Mouse (Mus musculus) limb, embryonic 14.5 days (tissue): ENCODE results near the gene 2510009E07Rik. TPM values are rescaled to one million over a fixed set of nuclear protein-coding genes. Genes with fewer than 3 reads are reported as not detected.

Experiments
- ATAC-seq: fragments of 200-750 bp; cut with Nextera tagmentation; 2 replicates; pipeline ENCODE4 v1.8.0; 2017; ENCODE audit warnings: low read depth, moderate number of reproducible peaks, moderate TSS enrichment; ENCODE audit not compliant: low FRiP score
- DNase-seq: peaks from one replicate; pipeline ENCODE4 v3.0.0-alpha.2; 2015; ENCODE audit warnings: low spot score
- H3K27ac ChIP-seq: fragments of 300-500 bp; sonication (generic); replicated peaks from 2 replicates; pipeline ENCODE4 v1.5.1; 2014; ENCODE audit warnings: low read depth, mild to moderate bottlenecking, low read length, moderate library complexity, mixed read lengths
- H3K27me3 ChIP-seq: fragments of 300-500 bp; sonication (generic); 2 replicates; pipeline ENCODE4 v1.6.1; 2014; ENCODE audit warnings: low read length, mixed read lengths; ENCODE audit not compliant: control insufficient read depth, insufficient read depth
- H3K36me3 ChIP-seq: fragments of 300-500 bp; sonication (generic); 2 replicates; pipeline ENCODE4 v1.6.1; 2014; ENCODE audit warnings: mild to moderate bottlenecking, low read length, moderate library complexity, mixed read lengths; ENCODE audit not compliant: control insufficient read depth, insufficient read depth
- H3K4me1 ChIP-seq: fragments of 300-500 bp; sonication (generic); 2 replicates; pipeline ENCODE4 v1.6.1; 2014; ENCODE audit warnings: antibody characterized with exemption, low read length, mixed read lengths; ENCODE audit not compliant: control insufficient read depth, insufficient read depth
- H3K4me2 ChIP-seq: fragments of 300-500 bp; sonication (generic); replicated peaks from 2 replicates; pipeline ENCODE4 v1.6.1; 2014; ENCODE audit warnings: low read depth, mild to moderate bottlenecking, low read length, moderate library complexity; ENCODE audit not compliant: severe bottlenecking
- H3K4me3 ChIP-seq: fragments of 300-500 bp; sonication (generic); replicated peaks from 2 replicates; pipeline ENCODE4 v1.5.1; 2014; ENCODE audit warnings: low read length
- H3K9ac ChIP-seq: fragments of 300-500 bp; sonication (generic); 2 replicates; pipeline ENCODE4 v1.6.1; 2014; ENCODE audit warnings: mild to moderate bottlenecking, low read depth, low read length, moderate library complexity; ENCODE audit not compliant: severe bottlenecking
- H3K9me3 ChIP-seq: fragments of 300-500 bp; sonication (generic); 2 replicates; pipeline ENCODE4 v1.6.1; 2016; ENCODE audit warnings: low read length; ENCODE audit not compliant: control insufficient read depth
- POLR2A ChIP-seq: fragments of 200-500 bp; IDR thresholded peaks from 2 replicates; pipeline ENCODE4 v1.8.0; 2012; ENCODE audit warnings: inconsistent platforms, mild to moderate bottlenecking, moderate library complexity, borderline replicate concordance; ENCODE audit not compliant: insufficient read depth, insufficient read length; ENCODE audit errors: extremely low read depth
- WGBS: fragments of 180-500 bp; shearing (Covaris S2); extraction: QIAGEN DNeasy Blood & Tissue Kit; methylation state at CpG from one replicate; pipeline ENCODE4 v1.1.7; 2014; 5-methylcytosine and 5-hydroxymethylcytosine counted together
- polyA plus RNA-seq, 2 experiments: library from polyadenylated mRNA; depleted of rRNA in 1 of 2; stranded (reverse) in 1 of 2; unstranded in 1 of 2; fragments of >200 nt; fragmentation: Nextera tagmentation in 1 of 2; extraction: Ambion mirVana in 1 of 2; gene quantifications; 2 replicates each; pipeline versions ENCODE4 v1.2.1 to v1.2.3; 2012 to 2014

Gene 2510009E07Rik
- polyA plus RNA-seq, 2 experiments = 23.6 to 26.3 TPM

DNA sequence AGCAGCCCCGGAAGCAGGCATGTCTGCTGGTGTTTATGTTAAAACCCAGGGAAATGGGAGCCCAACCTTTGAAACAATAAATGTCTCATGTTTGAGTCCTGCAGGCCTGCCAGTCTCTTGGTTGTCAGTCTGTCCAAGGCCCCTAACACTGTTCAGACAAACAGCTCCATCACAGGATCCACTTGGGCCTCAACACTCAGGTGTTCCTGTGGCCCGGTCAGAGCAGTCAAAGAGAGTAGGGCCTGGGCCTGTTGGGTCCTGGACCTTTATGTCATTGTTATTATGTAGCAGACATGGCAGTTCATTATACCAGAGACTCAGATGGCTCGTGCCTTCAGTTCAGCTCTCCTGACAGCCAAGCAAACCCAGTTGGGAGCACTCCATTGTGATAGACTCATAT, 49.9 kb downstream of the 2510009E07Rik start:
- H3K9ac ChIP-seq = peak overlapping the region; percentile 36; the same call in 1 of the 2 replicates
- no peaks in the 10 kb centered on the region for H3K27me3 ChIP-seq
- H3K4me2 ChIP-seq = peak overlapping the region; percentile 30; the same call in 1 of the 2 replicates
- no peak for ATAC-seq
- H3K27ac ChIP-seq = peak overlapping the region; percentile 72
- H3K4me1 ChIP-seq = peaks cover 8% of the 10 kb centered on the region; the same call in 1 of the 2 replicates
- no peak for TF ChIP-seq POLR2A
- 74% methylated on average over 3 of the region's 3 CpGs for WGBS
- H3K4me3 ChIP-seq = no peak overlapping the region
- H3K36me3 ChIP-seq = peaks cover 10% of the 10 kb centered on the region; the same call in 1 of the 2 replicates
- no peaks in the 10 kb centered on the region for H3K9me3 ChIP-seq
- no peak for DNase-seq

DNA sequence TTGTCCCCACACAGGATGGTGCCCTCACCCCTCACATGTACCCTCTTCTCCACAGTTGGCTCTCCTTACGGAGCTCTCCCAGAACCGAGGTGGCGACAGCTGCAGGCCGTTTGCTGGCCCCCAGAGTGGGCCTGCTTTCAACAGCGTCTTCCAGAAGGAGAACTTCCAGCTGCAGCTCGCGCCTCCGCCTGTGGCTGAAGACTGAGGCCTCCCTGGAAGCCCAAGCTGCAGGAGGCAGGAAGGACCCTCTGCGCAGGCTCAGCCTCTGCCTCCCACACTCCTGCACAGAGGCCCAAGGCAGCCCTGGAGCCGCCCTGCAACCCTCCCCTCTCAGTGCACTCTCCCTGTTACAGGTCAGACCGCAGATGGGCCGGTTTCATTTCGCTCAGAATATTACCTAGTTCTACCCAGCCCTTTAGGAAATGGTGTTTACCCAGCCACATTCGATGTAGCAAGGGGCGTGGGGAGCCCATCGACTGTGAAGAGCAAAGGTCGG, 50.4 kb downstream of the 2510009E07Rik start:
- Histone ChIP-seq H3K4me2 (peak overlapping the region; percentile 30), H3K4me3 (no peak overlapping the region), H3K36me3 (peaks cover 8% of the 10 kb centered on the region; the same call in 1 of the 2 replicates), H3K27me3 (no peaks in the 10 kb centered on the region), H3K9ac (peak overlapping the region; percentile 36), H3K9me3 (no peaks in the 10 kb centered on the region), H3K4me1 (peaks cover 8% of the 10 kb centered on the region; the same call in 1 of the 2 replicates), H3K27ac (peak overlapping the region; percentile 72)
- ATAC-seq = peak; percentile 79
- 34% methylated on average over 17 of the region's 17 CpGs for WGBS
- no peak for TF ChIP-seq POLR2A
- peak; percentile 56 for DNase-seq

DNA sequence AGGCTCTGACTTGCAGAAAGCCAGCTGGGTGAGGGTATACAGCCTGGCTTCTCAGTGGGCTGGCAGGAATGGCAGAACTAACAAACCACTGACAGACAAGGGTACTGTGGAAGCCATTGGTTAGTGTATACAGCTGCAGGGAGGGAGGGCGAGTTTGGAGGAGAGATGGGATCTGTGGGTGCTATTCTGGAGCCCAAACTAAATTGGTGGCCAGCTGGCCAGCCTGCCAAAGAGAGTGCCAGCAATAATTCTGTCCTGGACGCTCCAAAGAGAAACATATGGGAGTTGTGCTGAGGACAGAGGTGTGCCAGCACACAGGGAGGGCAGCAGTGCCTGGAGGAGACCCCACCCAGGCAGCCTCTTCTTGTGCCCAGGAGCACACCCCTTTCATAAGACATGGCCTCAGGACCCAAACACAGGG, 50.8 kb downstream of the 2510009E07Rik start:
- 71% methylated on average over 2 of the region's 2 CpGs for WGBS
- Histone ChIP-seq H3K4me1 (peaks cover 8% of the 10 kb centered on the region; the same call in 1 of the 2 replicates), H3K4me3 (no peak overlapping the region), H3K9me3 (no peaks in the 10 kb centered on the region), H3K9ac (peak overlapping the region; percentile 36), H3K27ac (peak overlapping the region; percentile 72), H3K27me3 (no peaks in the 10 kb centered on the region), H3K36me3 (peaks cover 7% of the 10 kb centered on the region; the same call in 1 of the 2 replicates), H3K4me2 (peak overlapping the region; percentile 30)
- no peak for TF ChIP-seq POLR2A
- DNase-seq (no peak), ATAC-seq (peak; percentile 28; the same call in 1 of the 2 replicates)

DNA sequence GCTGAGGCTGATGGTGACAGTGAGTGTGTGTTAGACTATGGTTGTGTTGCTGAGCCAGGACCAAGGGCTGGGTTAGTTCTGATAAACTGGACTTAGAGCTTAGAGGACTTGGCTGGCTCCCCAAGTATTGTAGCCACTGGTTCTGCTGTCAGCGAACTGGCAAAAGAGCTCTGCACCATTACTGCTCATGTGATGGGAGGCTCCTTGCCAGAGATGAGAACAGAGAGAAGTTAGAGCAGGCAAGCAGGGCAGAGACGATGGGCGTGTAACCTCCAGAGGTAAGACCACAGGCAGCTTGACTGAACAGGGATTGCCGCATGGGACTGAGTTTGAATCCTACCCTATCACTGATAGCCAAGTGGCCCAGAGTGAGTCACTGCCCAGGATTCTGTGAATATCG, 51.6 kb downstream of the 2510009E07Rik start:
- Histone ChIP-seq H3K4me3 (no peak overlapping the region), H3K9ac (no peak overlapping the region), H3K9me3 (no peaks in the 10 kb centered on the region), H3K4me2 (no peak overlapping the region), H3K36me3 (peaks cover 7% of the 10 kb centered on the region; the same call in 1 of the 2 replicates), H3K27me3 (no peaks in the 10 kb centered on the region), H3K4me1 (peaks cover 8% of the 10 kb centered on the region; the same call in 1 of the 2 replicates), H3K27ac (no peak overlapping the region)
- DNase-seq (no peak), ATAC-seq (no peak)
- 92% methylated on average over 5 of the region's 5 CpGs for WGBS
- no peak for TF ChIP-seq POLR2A

DNA sequence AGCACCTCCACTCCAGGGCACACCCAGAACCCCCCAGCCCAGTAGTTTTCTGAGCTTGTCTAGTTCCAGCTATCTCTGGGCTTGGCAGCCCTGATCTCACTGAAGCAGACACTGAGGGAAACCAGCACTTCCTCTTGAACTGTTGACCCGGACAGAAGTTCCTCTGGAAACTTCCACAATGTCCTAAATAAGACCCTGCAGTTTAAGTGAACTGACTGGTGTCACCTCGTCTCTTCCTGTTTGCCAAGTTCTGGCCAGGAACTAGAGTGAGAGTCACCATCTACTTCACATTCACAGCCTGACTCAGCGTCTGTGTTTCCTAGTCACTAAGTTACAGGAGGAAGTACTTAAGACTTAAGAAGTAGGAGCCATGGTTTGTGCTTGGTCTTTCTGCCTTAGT, 52.5 kb downstream of the 2510009E07Rik start:
- Histone ChIP-seq H3K4me3 (no peak overlapping the region), H3K4me2 (no peak overlapping the region), H3K27ac (0 out of 2 replicates have a peak overlapping the region, but pooled peaks have one; percentile 3), H3K4me1 (peaks cover 8% of the 10 kb centered on the region; the same call in 1 of the 2 replicates), H3K36me3 (peaks cover 3% of the 10 kb centered on the region; the same call in 1 of the 2 replicates), H3K9ac (no peak overlapping the region), H3K27me3 (no peaks in the 10 kb centered on the region), H3K9me3 (no peaks in the 10 kb centered on the region)
- DNase-seq = no peak
- no peak for ATAC-seq
- 81% methylated on average over 3 of the region's 3 CpGs for WGBS
- no peak for TF ChIP-seq POLR2A
